Mouse (Mus musculus) T-helper 1 cell (primary cell): ENCODE data around the gene Neil1.

Source experiments
- in situ Hi-C: fragments of 300-600 bp; cut with MboI, MseI; formaldehyde crosslinking; loops from one replicate; pipeline ENCODE4 v1.15.1; 2025; ENCODE audit warnings: high pct_unique_total_duplicates

Neil1 gene

DNA sequence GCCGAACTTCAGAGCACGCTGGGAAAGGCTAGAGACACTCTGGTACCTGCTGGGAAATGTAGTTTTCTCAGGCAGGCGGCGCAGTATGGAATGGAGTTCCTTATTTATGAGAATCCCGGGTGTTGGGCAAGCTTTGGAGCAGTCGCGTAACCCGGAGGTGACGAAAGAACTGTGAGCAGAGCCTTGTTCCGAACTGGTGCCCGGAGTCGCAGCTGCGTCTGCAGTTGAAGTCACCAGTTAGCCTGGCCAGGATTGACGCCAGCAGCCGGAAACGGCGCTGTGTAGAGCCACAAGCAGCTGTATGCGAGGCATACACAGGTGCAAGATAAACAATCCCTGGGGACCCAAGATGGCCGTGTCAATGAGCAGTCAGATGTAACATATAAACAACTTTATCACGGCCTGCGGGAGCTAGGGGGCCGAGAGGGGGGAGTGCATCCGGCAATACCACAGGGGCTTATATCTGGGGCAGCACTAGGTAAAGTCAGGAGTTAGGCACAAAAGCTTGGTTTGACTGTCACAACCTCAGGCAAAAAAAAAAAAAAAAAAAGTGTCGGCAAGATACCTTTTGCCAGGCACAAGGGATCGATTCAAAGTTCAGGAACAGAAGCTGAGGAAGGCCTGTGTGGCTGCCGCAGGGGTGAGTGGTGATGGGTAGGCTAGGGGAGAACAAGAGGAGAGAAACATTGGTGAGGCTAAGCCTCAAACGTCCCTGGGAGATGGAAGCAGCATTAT is at the start of gene Neil1:
Neil1 (minus strand) TSS at position 162 of the 735 bp plus-strand sequence.
- in situ Hi-C loops: no loop called here

DNA sequence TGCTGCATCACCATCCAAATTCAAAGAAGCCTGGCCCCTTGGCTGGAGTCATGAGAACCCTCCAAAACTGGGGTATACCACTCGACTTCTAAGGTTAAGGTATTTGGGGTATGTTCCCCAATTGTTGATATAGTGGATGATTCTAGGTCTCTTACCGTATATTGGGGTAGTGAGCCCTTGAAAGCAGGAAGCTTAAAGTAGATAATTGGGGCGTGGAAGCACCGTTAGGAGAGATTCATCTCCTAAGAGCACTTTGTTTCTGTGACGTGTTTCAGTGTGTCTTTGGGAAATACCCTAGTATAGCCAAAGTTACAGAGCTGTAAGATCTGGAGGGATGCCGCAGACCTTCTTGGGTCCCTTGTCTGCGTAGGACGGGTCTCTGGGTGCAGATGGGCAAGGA is 49.3 kb upstream of the Neil1 start:
- in situ Hi-C loops: no loop called here

GRCm38 (mm10) chr9:57196708-57197107 is 48.6 kb upstream of the Neil1 start:
- in situ Hi-C loops: no loop called here

DNA sequence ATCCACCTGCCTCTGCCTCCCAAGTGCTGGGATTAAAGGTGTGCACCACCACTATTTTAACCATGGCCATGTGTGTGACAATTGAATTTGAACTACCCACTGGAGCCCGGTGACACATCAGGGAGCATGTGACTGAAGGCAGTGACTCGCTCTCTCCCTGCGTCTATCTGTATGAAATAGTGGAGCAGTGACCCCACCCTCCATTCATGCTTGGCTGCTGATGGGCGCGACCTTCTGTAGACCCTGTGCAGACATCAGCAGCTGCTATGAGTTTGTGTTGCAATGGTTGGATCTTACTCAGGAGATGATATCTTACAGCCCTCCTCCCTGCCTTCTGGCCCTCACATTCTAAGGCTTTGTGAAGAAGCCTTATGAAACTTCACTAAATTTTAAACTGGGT is 20.3 kb upstream of the Neil1 start:
- in situ Hi-C loops: no loop called here

GRCm38 (mm10) chr9:57166173-57166572 is 18.1 kb upstream of the Neil1 start:
- in situ Hi-C loops: no loop called here

DNA sequence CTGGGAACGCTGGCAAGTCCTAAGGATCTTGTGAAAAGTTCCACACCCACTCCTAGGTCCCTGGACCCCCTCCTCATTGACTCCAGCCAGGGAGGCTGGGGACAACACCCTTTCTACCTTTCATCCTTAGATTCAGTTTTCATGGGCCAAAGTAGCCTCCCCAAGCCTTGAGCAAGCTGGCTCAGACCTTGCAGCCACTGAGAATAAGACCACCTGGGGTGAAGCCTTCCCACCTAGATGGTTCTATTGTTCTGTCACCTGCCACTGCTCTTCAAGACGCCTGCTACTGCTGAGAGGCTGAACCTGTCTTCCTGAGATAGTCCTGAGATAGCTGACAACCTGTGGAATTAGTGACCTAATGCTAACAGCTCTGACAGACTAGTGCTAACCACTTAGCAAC is 15.0 kb upstream of the Neil1 start:
- in situ Hi-C loops: no loop called here

DNA sequence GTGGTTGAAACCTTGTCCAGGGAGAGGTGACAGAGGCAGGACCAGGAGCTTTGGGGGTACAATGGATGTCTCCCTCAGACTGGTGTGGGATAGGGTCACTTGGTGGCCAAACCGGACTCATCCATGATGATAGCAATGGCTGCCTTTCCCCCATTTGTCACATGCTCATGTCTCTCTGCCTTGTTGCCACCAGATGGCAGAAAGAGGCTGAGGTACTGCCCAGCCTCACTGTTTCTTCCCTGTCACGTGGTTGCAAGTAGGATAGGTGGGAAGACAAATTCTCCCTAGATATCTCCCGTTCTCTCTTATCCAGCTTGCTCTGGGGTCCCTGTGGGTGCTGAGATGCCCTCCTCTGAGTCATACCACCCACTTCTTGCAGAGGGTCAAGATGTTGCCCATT is 14.4 kb upstream of the Neil1 start:
- in situ Hi-C loops: no loop called here

DNA sequence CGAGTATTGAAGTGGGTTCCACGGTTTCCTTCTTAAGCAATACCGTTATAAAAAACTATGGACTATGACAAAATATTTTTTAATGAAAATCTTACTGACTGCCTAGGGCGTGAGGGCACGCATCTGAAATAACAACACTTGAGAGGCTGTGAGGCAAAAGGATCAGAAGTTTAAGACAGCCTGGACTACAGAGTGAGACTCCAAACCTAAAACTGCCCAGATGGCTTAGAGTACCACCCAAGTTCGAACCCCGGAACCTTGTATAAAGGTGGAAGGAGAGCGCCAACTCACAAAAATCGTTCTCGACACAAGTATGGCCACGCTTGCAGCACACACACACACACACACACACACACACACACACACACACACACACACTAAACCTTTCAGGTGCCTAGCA is 10.4 kb upstream of the Neil1 start:
- in situ Hi-C loops: no loop called here

DNA sequence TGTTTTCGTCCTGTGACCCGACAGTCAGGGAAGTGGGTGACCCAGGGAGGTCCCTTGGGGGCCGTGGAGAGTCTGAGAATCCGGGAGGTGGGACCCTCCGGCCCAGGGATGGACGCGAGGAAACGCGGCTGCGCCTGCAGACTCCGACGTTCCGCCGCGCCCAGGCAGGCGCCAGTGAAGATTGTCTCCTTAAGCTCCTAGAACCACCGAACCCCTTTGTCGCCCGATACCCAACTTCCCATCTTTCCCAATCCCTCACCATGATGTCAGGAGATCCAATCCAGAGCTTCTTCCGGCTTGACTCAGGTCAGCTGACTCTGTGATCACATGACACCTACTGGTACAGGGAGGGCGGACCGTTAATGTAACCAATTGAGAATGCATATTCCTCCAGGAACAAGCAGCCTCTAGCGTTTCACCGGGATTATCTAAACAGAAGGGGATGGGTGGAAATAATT is 9.9 kb upstream of the Neil1 start, which contains the start of gene Commd4:
Commd4 (minus strand) TSS at position 319 of the 458 bp plus-strand sequence.
- in situ Hi-C loops: no loop called here

DNA sequence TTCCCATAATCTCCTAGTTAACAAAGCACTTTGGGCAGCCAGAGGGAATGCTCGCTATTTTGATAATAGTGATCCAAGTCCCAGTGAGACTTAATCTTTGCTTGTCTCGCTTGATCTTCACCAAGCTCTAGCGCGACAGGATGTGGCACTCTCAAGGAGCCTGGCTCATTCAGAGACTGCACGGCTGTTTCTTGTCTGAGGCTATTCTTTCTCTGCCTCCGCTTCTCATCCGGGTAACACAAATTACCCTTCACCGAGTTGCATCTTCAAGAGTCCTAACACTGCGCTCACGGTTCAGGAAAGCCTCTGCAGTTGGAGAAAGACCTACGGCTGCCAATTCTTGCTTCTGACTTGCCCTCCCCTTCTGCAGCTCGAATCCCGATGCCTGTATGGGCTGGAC is 9.4 kb upstream of the Neil1 start:
- in situ Hi-C loops: no loop called here

DNA sequence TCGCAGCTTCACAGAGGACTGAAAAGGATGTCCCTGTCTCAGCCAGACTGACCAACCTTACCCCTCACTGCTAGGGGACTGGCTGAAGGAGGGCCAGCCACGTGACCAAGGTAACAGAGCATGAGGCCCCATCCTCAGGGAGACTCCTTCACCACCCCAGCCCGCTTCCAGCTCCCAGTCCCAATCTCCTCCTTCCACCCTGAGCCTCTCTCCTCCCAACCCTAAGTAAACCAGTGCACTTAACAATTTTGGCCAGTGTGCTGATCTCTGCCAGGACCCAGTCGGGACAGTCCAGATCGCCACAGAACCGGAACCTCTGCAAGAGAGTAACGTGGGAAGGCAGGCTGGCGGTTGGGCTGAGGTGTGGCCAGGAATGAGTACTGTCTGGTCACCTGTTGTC is 8.7 kb upstream of the Neil1 start:
- in situ Hi-C loops: no loop called here

- in situ Hi-C loops: no loop called here
These were observed 8.3 kb upstream of the Neil1 start for GRCm38 (mm10) chr9:57156383-57156782.

- in situ Hi-C loops: no loop called here
These were observed 4.2 kb upstream of the Neil1 start for GRCm38 (mm10) chr9:57152331-57152730.

GRCm38 (mm10) chr9:57150192-57150591 is 2.1 kb upstream of the Neil1 start:
- in situ Hi-C loops: no loop called here

GRCm38 (mm10) chr9:57149021-57149420 is 916 bp upstream of the Neil1 start:
- in situ Hi-C loops: no loop called here

- in situ Hi-C loops: no loop called here
These were observed 631 bp downstream of the Neil1 start for GRCm38 (mm10) chr9:57147205-57148143.

- in situ Hi-C loops: no loop called here
These were observed 1.5 kb downstream of the Neil1 start for GRCm38 (mm10) chr9:57146451-57147066.

GRCm38 (mm10) chr9:57144830-57145229 is 3.3 kb downstream of the Neil1 start:
- in situ Hi-C loops: loop anchor here (5.0 kb wide), 1 partner anchor 203 kb away; no protein-coding TSS in a partner anchor

GRCm38 (mm10) chr9:57143212-57143611 is 4.9 kb downstream of the Neil1 start:
- in situ Hi-C loops: loop anchor here (5.0 kb wide), 1 partner anchor 201 kb away; no protein-coding TSS in a partner anchor

DNA sequence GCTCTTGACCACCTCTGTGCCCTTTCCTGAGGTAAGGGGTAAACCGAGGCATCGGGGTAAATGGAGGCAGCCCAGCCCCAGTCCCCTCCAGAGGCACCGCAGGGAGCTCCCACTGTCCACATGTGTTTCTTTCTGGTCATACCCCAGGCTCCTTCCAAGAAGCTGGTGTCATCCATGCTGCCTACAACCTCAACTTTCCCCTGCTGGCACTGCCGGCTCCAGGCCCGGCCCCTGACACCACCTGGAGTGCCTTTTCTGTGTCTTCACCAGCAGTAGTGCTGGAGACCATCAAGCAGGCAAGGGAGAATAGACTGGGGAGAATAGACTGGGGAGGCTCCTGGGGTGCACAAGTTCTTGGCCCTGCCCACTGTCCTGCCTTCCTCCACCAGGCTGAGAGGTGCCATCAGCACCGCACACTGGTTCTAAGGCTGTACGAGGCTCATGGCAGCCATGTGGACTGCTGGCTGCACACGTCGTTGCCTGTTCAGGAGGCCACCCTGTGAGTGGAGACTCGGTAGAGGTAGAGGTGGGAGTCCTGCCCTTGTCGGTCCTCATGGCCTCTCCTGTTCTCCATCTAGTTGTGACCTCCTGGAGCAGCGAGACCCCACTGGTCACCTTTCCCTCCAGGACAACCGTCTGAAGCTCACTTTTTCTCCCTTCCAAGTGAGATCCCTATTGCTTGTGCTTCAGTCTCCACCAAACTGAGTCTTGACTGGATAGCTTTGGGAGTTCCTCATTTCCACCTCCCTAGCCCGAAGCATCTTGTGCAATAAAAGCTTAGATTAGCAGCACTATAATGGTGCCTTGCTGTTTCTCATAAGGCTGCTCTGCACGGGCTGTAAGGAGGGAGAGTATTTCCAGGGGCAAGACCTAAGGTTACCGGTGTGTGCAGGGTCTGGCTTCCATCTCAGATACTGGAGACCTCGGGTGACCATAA is 6.4 kb downstream of the Neil1 start:
- in situ Hi-C loops: loop anchor here (5.0 kb wide), 1 partner anchor 199 kb away; no protein-coding TSS in a partner anchor

GRCm38 (mm10) chr9:57139571-57139970 is 8.5 kb downstream of the Neil1 start:
- in situ Hi-C loops: no loop called here
